Mouse (Mus musculus): ENCODE data around the gene Bivm. TPM values are rescaled to one million over a fixed set of nuclear protein-coding genes. Genes with fewer than 3 reads are reported as not detected.

The Bivm gene
- 26.6 and 27.4 TPM in 2 replicates for polyA plus RNA-seq (2016; fragmentation: Nextera tagmentation; extraction: Ambion mirVana)

- WGBS: under 1% methylated on average over 39 of the region's 39 CpGs
- H3K27me3 ChIP-seq (ENCODE audit: poor library complexity, severe bottlenecking): no peaks in the 10 kb centered on the region
- H3K27ac ChIP-seq: peak within 1 kb of the TSS; percentile 97
- peak within 1 kb of the TSS; percentile 80 for H3K4me3 ChIP-seq
- H3K4me1 ChIP-seq: peaks cover 27% of the 10 kb centered on the region
- DNase-seq (ENCODE audit: extremely low spot score, low spot score): peak; percentile 90
- no peaks in the 10 kb centered on the region for H3K9me3 ChIP-seq
- H3K36me3 ChIP-seq (replicated peaks): peaks cover 47% of the 10 kb centered on the region
Observed at GRCm38 (mm10) chr1:44118239-44119054, at the start of gene Bivm, which contains the start of gene Kdelc1. TSS of gene Bivm (plus strand) at chr1:44118957. TSS of gene Kdelc1 (minus strand) at chr1:44118808.

- peak; percentile 51 for DNase-seq (ENCODE audit: extremely low spot score, low spot score)
Observed at GRCm38 (mm10) chr1:44101448-44102225, 17.1 kb upstream of the Bivm start.

GRCm38 (mm10) chr1:44102259-44102717 lies 16.5 kb upstream of the Bivm start, which contains the start of gene Tex30:
TSS of gene Tex30 (minus strand) at chr1:44102441.
- Histone ChIP-seq H3K4me1 (peaks cover 18% of the 10 kb centered on the region), H3K27me3 (ENCODE audit: poor library complexity, severe bottlenecking) (no peaks in the 10 kb centered on the region), H3K36me3 (replicated peaks) (peaks cover 49% of the 10 kb centered on the region), H3K27ac (peak within 1 kb of the TSS; percentile 95), H3K9me3 (no peaks in the 10 kb centered on the region), H3K4me3 (peak within 1 kb of the TSS; percentile 81)
- DNase-seq (ENCODE audit: extremely low spot score, low spot score): peak; percentile 93
- WGBS: under 1% methylated on average over 55 of the region's 55 CpGs

More at GRCm38 (mm10) chr1:44101448-44102225, 17.1 kb upstream of the Bivm start:
- H3K4me1 ChIP-seq: peaks cover 18% of the 10 kb centered on the region
- no peaks in the 10 kb centered on the region for H3K27me3 ChIP-seq (ENCODE audit: poor library complexity, severe bottlenecking)
- peak overlapping the region; percentile 81 for H3K4me3 ChIP-seq
- H3K27ac ChIP-seq: peak overlapping the region; percentile 95
- WGBS: under 1% methylated on average over 54 of the region's 55 CpGs
- H3K36me3 ChIP-seq (replicated peaks): peaks cover 49% of the 10 kb centered on the region
- 0 out of 2 replicates have a peak, but pooled peaks cover 6% of the 10 kb centered on the region for H3K9me3 ChIP-seq

GRCm38 (mm10) chr1:44102939-44103338 lies 15.8 kb upstream of the Bivm start:
- no peak for DNase-seq (ENCODE audit: extremely low spot score, low spot score)
- Histone ChIP-seq H3K27me3 (ENCODE audit: poor library complexity, severe bottlenecking) (no peaks in the 10 kb centered on the region), H3K36me3 (replicated peaks) (peaks cover 49% of the 10 kb centered on the region), H3K4me3 (peak overlapping the region; percentile 81), H3K4me1 (peaks cover 18% of the 10 kb centered on the region), H3K9me3 (no peaks in the 10 kb centered on the region), H3K27ac (peak overlapping the region; percentile 95)
- WGBS: 12% methylated on average over 5 of the region's 5 CpGs

GRCm38 (mm10) chr1:44117571-44117970 lies 1.2 kb upstream of the Bivm start:
- peak overlapping the region; percentile 80 for H3K4me3 ChIP-seq
- peaks cover 49% of the 10 kb centered on the region for H3K36me3 ChIP-seq (replicated peaks)
- H3K27ac ChIP-seq: peak overlapping the region; percentile 97
- H3K9me3 ChIP-seq: no peaks in the 10 kb centered on the region
- peaks cover 27% of the 10 kb centered on the region for H3K4me1 ChIP-seq
- H3K27me3 ChIP-seq (ENCODE audit: poor library complexity, severe bottlenecking): no peaks in the 10 kb centered on the region
- no peak for DNase-seq (ENCODE audit: extremely low spot score, low spot score)

- H3K27ac ChIP-seq: peak overlapping the region; percentile 97
- under 1% methylated on average over 42 of the region's 43 CpGs for WGBS
- peak; percentile 82 for DNase-seq (ENCODE audit: extremely low spot score, low spot score)
Observed at GRCm38 (mm10) chr1:44119201-44120073, 680 bp downstream of the Bivm start.

GRCm38 (mm10) chr1:44120074-44120406 lies 1.3 kb downstream of the Bivm start:
- under 1% methylated on average over 6 of the region's 6 CpGs for WGBS
- Histone ChIP-seq H3K27me3 (ENCODE audit: poor library complexity, severe bottlenecking) (no peaks in the 10 kb centered on the region), H3K36me3 (replicated peaks) (peaks cover 47% of the 10 kb centered on the region), H3K9me3 (no peaks in the 10 kb centered on the region), H3K4me3 (peak overlapping the region; percentile 80), H3K4me1 (peaks cover 27% of the 10 kb centered on the region), H3K27ac (peak overlapping the region; percentile 97)
- no peak for DNase-seq (ENCODE audit: extremely low spot score, low spot score)

More at GRCm38 (mm10) chr1:44119201-44120073, 680 bp downstream of the Bivm start:
- Histone ChIP-seq H3K27me3 (ENCODE audit: poor library complexity, severe bottlenecking) (no peaks in the 10 kb centered on the region), H3K4me1 (peaks cover 27% of the 10 kb centered on the region), H3K36me3 (replicated peaks) (peaks cover 47% of the 10 kb centered on the region), H3K4me3 (peak overlapping the region; percentile 80), H3K9me3 (no peaks in the 10 kb centered on the region)

GRCm38 (mm10) chr1:44122256-44122655 lies 3.5 kb downstream of the Bivm start:
- H3K27ac ChIP-seq: no peak overlapping the region
- WGBS: 89% methylated on average over 3 of the region's 3 CpGs
- H3K4me1 ChIP-seq: peaks cover 23% of the 10 kb centered on the region
- H3K9me3 ChIP-seq: no peaks in the 10 kb centered on the region
- no peak overlapping the region for H3K4me3 ChIP-seq
- no peak for DNase-seq (ENCODE audit: extremely low spot score, low spot score)
- H3K36me3 ChIP-seq (replicated peaks): peaks cover 41% of the 10 kb centered on the region
- no peaks in the 10 kb centered on the region for H3K27me3 ChIP-seq (ENCODE audit: poor library complexity, severe bottlenecking)

- peaks cover 75% of the 10 kb centered on the region for H3K36me3 ChIP-seq (replicated peaks)
- no peaks in the 10 kb centered on the region for H3K27me3 ChIP-seq (ENCODE audit: poor library complexity, severe bottlenecking)
- no peak overlapping the region for H3K4me3 ChIP-seq
- no peaks in the 10 kb centered on the region for H3K9me3 ChIP-seq
- WGBS: 97% methylated on average over 4 of the region's 4 CpGs
- DNase-seq (ENCODE audit: extremely low spot score, low spot score): no peak
- H3K4me1 ChIP-seq: peaks cover 8% of the 10 kb centered on the region
- no peak overlapping the region for H3K27ac ChIP-seq
Observed at GRCm38 (mm10) chr1:44125590-44125989, 6.8 kb downstream of the Bivm start.

GRCm38 (mm10) chr1:44129929-44130581 lies 11.3 kb downstream of the Bivm start:
- Histone ChIP-seq H3K36me3 (replicated peaks) (peaks cover 62% of the 10 kb centered on the region), H3K27ac (no peak overlapping the region), H3K4me3 (no peak overlapping the region), H3K27me3 (ENCODE audit: poor library complexity, severe bottlenecking) (no peaks in the 10 kb centered on the region), H3K9me3 (no peaks in the 10 kb centered on the region), H3K4me1 (no peaks in the 10 kb centered on the region)
- 95% methylated on average over 4 of the region's 4 CpGs for WGBS
- no peak for DNase-seq (ENCODE audit: extremely low spot score, low spot score)

- Histone ChIP-seq H3K27me3 (ENCODE audit: poor library complexity, severe bottlenecking) (no peaks in the 10 kb centered on the region), H3K27ac (no peak overlapping the region), H3K4me3 (no peak overlapping the region), H3K36me3 (replicated peaks) (peaks cover 77% of the 10 kb centered on the region), H3K9me3 (no peaks in the 10 kb centered on the region), H3K4me1 (no peaks in the 10 kb centered on the region)
- no peak for DNase-seq (ENCODE audit: extremely low spot score, low spot score)
- 90% methylated on average over 4 of the region's 4 CpGs for WGBS
Observed at GRCm38 (mm10) chr1:44140232-44140631, 21.5 kb downstream of the Bivm start.

Measured in forebrain, embryonic 10.5 days (tissue).